Mouse (Mus musculus) lung, postnatal 0 days (tissue): ENCODE data around the gene Sele. TPM values are rescaled to one million over a fixed set of nuclear protein-coding genes. Genes with fewer than 3 reads are reported as not detected.
A peak's percentile ranks its signal among the peaks of the same experiment; 100 is the strongest.
"Not testable (repeated sequence)": the region's sequence is repeated elsewhere in the genome, so short reads cannot be mapped to it uniquely, and the experiment has no call there.

Experiments used
- ATAC-seq: fragments of 200-750 bp; cut with Nextera tagmentation; 2 replicates; pipeline ENCODE4 v1.8.0; 2017; ENCODE audit warnings: moderate library complexity
- DNase-seq: peaks from one replicate; pipeline ENCODE4 v3.0.0-alpha.2; 2016; ENCODE audit warnings: low spot score
- H3K27ac ChIP-seq: fragments of 300-500 bp; sonication (generic); 2 replicates; pipeline ENCODE4 v1.5.1; 2014; ENCODE audit warnings: antibody characterized with exemption, mild to moderate bottlenecking, low read length, mixed read lengths
- H3K27me3 ChIP-seq: fragments of 300-500 bp; sonication (generic); replicated peaks from 2 replicates; pipeline ENCODE4 v1.6.1; 2014; ENCODE audit warnings: low read length, mixed read lengths; ENCODE audit not compliant: insufficient read depth
- H3K36me3 ChIP-seq: fragments of 300-500 bp; sonication (generic); 2 replicates; pipeline ENCODE4 v1.6.1; 2014; ENCODE audit warnings: low read length, mixed read lengths; ENCODE audit not compliant: insufficient read depth
- H3K4me1 ChIP-seq: fragments of 300-500 bp; sonication (generic); 2 replicates; pipeline ENCODE4 v1.6.1; 2014; ENCODE audit warnings: antibody characterized with exemption, low read depth, low read length, mixed read lengths; ENCODE audit not compliant: insufficient read depth
- H3K4me2 ChIP-seq: fragments of 300-500 bp; sonication (generic); replicated peaks from 2 replicates; pipeline ENCODE4 v1.6.1; 2014; ENCODE audit warnings: low read depth, mild to moderate bottlenecking, low read length, moderate library complexity, mixed read lengths
- H3K4me3 ChIP-seq: fragments of 300-500 bp; sonication (generic); 2 replicates; pipeline ENCODE4 v1.5.1; 2014; ENCODE audit warnings: low read depth, low read length
- H3K9ac ChIP-seq: fragments of 300-500 bp; sonication (generic); replicated peaks from 2 replicates; pipeline ENCODE4 v1.6.1; 2014; ENCODE audit warnings: low read depth, mild to moderate bottlenecking
- H3K9me3 ChIP-seq: fragments of 300-500 bp; sonication (generic); 2 replicates; pipeline ENCODE4 v1.6.1; 2016; ENCODE audit warnings: low read length, mixed read lengths
- CTCF ChIP-seq: IDR thresholded peaks from 2 replicates; pipeline ENCODE4 v1.5.1; 2016; ENCODE audit warnings: antibody characterized with exemption, mild to moderate bottlenecking
- EP300 ChIP-seq: IDR thresholded peaks from 2 replicates; pipeline ENCODE4 v1.6.1; 2016; ENCODE audit warnings: antibody characterized with exemption, mild to moderate bottlenecking, control low read depth
- WGBS: fragments of 180-500 bp; shearing (Covaris S2); extraction: QIAGEN DNeasy Blood & Tissue Kit; methylation state at CpG from one replicate; pipeline ENCODE4 v1.1.7; 2014; 5-methylcytosine and 5-hydroxymethylcytosine counted together
- polyA plus RNA-seq: library from polyadenylated mRNA; unstranded; fragments of >200 nt; fragmentation: Nextera tagmentation; extraction: Ambion mirVana; gene quantifications from 2 replicates; pipeline ENCODE4 v1.2.1, GENCODE M21; 2015

Gene Sele
- polyA plus RNA-seq, 1 experiment from 2014 or later, result not detected

- no peak overlapping the region for H3K4me2 ChIP-seq
- no peaks in the 10 kb centered on the region for H3K27me3 ChIP-seq
- H3K9me3 ChIP-seq, result no peaks in the 10 kb centered on the region
- H3K4me3 ChIP-seq, result no peak overlapping the region
- WGBS, result 61% methylated on average over 6 of the region's 6 CpGs
- DNase-seq (no peak), ATAC-seq (no peak)
- H3K27ac ChIP-seq, result no peak overlapping the region
- H3K4me1 ChIP-seq, result no peaks in the 10 kb centered on the region
- TF ChIP-seq EP300 (no peak), CTCF (no peak)
- no peaks in the 10 kb centered on the region for H3K36me3 ChIP-seq
- H3K9ac ChIP-seq, result no peak overlapping the region
These were observed 28.2 kb upstream of the Sele start for GRCm38 (mm10) chr1:164019789-164020188.

DNA sequence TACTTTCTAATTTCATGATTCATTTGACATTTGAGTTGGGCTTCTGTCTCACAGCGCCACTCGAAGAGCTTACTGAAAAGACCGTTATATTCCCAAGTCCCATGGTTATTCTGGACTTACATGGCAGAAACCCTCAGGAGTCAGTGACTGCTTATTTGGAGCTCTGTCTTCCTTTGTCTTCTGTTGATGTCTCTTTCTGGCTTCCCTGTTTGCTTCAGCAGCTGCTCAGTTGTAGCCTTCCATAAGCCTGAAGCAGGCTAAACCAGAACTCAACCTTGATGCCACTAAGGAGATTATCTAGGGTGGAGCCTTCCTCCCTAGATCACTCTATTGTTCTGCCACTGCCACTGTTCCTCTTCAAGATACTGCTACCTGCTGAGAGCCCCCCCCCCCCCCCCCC lies 27.3 kb upstream of the Sele start:
- DNase-seq, H3K4me1 ChIP-seq, H3K36me3 ChIP-seq, H3K9me3 ChIP-seq, H3K4me2 ChIP-seq, H3K9ac ChIP-seq, H3K27ac ChIP-seq, H3K4me3 ChIP-seq, ATAC-seq, H3K27me3 ChIP-seq: not testable (repeated sequence)
- WGBS, result 89% methylated on average over 3 of the region's 3 CpGs

- H3K4me3 ChIP-seq, H3K36me3 ChIP-seq, H3K27me3 ChIP-seq, DNase-seq, H3K4me1 ChIP-seq, H3K9ac ChIP-seq, H3K27ac ChIP-seq, H3K4me2 ChIP-seq, ATAC-seq, H3K9me3 ChIP-seq: not testable (repeated sequence)
- 78% methylated on average over 5 of the region's 5 CpGs for WGBS
These were observed 25.9 kb upstream of the Sele start for GRCm38 (mm10) chr1:164022106-164022505.

- Histone ChIP-seq H3K4me2 (no peak overlapping the region), H3K9me3 (no peaks in the 10 kb centered on the region), H3K4me3 (no peak overlapping the region), H3K27ac (no peak overlapping the region), H3K27me3 (no peaks in the 10 kb centered on the region), H3K4me1 (no peaks in the 10 kb centered on the region), H3K36me3 (no peaks in the 10 kb centered on the region), H3K9ac (no peak overlapping the region)
- DNase-seq (no peak), ATAC-seq (no peak)
- WGBS, result 84% methylated on average over 4 of the region's 4 CpGs
- TF ChIP-seq EP300 (no peak), CTCF (no peak)
These were observed 22.3 kb upstream of the Sele start for GRCm38 (mm10) chr1:164025685-164026084.

DNA sequence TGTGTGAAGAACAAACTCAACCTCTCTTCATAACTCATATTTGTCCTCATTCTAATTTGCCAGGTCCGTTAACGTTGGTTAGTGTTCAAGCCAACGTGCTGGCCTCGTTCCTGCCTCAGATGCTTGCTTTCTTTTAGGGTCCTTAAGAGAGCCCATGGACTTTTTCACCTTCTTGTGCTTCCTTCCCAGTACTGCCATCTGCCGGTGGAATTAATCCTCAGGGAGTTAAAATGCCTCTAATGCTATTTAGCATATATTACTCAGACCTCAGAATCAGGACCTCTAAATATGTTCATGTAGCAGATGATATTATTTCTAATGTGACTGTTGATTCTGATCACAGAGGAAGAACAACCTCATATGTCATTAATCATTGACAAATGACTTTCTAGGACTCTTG lies 20.6 kb upstream of the Sele start:
- Histone ChIP-seq H3K36me3 (no peaks in the 10 kb centered on the region), H3K4me1 (no peaks in the 10 kb centered on the region), H3K9me3 (no peaks in the 10 kb centered on the region), H3K27ac (no peak overlapping the region), H3K4me2 (no peak overlapping the region), H3K9ac (no peak overlapping the region), H3K4me3 (no peak overlapping the region), H3K27me3 (no peaks in the 10 kb centered on the region)
- ATAC-seq (no peak), DNase-seq (no peak)
- TF ChIP-seq CTCF (peak; percentile 13; the same call in 1 of the 2 replicates), EP300 (no peak)
- 54% methylated on average over 5 of the region's 5 CpGs for WGBS

- DNase-seq, result no peak
- TF ChIP-seq EP300 (no peak), CTCF (no peak)
- 76% methylated on average over 10 of the region's 10 CpGs for WGBS
These were observed 7.5 kb upstream of the Sele start for GRCm38 (mm10) chr1:164040385-164041135.

DNA sequence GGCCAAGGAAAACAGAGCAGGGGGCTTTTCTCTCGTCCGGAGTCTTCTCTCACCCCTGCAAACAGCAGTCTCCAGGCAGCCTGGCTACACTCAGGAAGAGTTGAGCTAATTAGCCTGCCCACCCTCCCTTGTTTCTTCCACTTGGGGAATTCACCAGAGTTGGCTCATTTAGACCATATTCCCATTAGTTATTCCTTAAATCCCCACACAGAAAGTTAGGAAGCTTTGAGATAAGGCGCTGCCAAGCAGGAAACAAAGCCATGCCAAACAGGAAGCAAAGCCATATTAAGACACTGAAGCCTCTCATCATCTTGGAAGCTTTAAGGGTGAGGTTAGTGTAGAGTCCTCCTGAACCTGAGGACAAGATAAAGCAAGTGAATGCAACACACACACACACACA lies 4.5 kb upstream of the Sele start:
- DNase-seq (peak; percentile 41), ATAC-seq (0 out of 2 replicates have a peak, but pooled peaks have one; percentile 14)
- 42% methylated on average over 3 of the region's 3 CpGs for WGBS
- Histone ChIP-seq H3K4me3 (no peak overlapping the region), H3K9me3 (no peaks in the 10 kb centered on the region), H3K36me3 (no peaks in the 10 kb centered on the region), H3K9ac (no peak overlapping the region), H3K27me3 (no peaks in the 10 kb centered on the region), H3K27ac (no peak overlapping the region), H3K4me1 (no peaks in the 10 kb centered on the region), H3K4me2 (no peak overlapping the region)
- TF ChIP-seq EP300, result peak; percentile 54
- TF ChIP-seq CTCF, result no peak

More at GRCm38 (mm10) chr1:164040385-164041135, 7.5 kb upstream of the Sele start:
- no peak overlapping the region for H3K27ac ChIP-seq
- no peak overlapping the region for H3K4me2 ChIP-seq
- no peak for ATAC-seq
- no peaks in the 10 kb centered on the region for H3K27me3 ChIP-seq
- no peaks in the 10 kb centered on the region for H3K36me3 ChIP-seq
- H3K9ac ChIP-seq, result no peak overlapping the region
- H3K4me3 ChIP-seq, result no peak overlapping the region
- H3K9me3 ChIP-seq, result no peaks in the 10 kb centered on the region
- H3K4me1 ChIP-seq, result no peaks in the 10 kb centered on the region
